Mouse (Mus musculus) hindbrain, embryonic 13.5 days (tissue): ENCODE results near the gene Rabepk. TPM values are rescaled to one million over a fixed set of nuclear protein-coding genes. Genes with fewer than 3 reads are reported as not detected.
A peak's percentile ranks its signal among the peaks of the same experiment; 100 is the strongest.
"Not testable (repeated sequence)": the region's sequence is repeated elsewhere in the genome, so short reads cannot be mapped to it uniquely, and the experiment has no call there.

Experiments used
- ATAC-seq: fragments of 200-750 bp; cut with Nextera tagmentation; 2 replicates; pipeline ENCODE4 v1.8.0; 2017; ENCODE audit warnings: moderate TSS enrichment; ENCODE audit not compliant: low FRiP score
- H3K27ac ChIP-seq: fragments of 300-500 bp; sonication (generic); 2 replicates; pipeline ENCODE4 v1.5.1; 2015; ENCODE audit warnings: inconsistent platforms, mild to moderate bottlenecking, moderate library complexity
- H3K27me3 ChIP-seq: fragments of 300-500 bp; sonication (generic); 2 replicates; pipeline ENCODE4 v1.6.1; 2015; ENCODE audit warnings: mild to moderate bottlenecking, inconsistent platforms
- H3K36me3 ChIP-seq: fragments of 300-500 bp; sonication (generic); 2 replicates; pipeline ENCODE4 v1.6.1; 2015; ENCODE audit warnings: mild to moderate bottlenecking, inconsistent platforms
- H3K4me1 ChIP-seq: fragments of 300-500 bp; sonication (generic); replicated peaks from 2 replicates; pipeline ENCODE4 v1.6.1; 2015; ENCODE audit warnings: inconsistent platforms
- H3K4me2 ChIP-seq: fragments of 300-500 bp; sonication (generic); 2 replicates; pipeline ENCODE4 v1.6.1; 2015; ENCODE audit warnings: inconsistent platforms, mild to moderate bottlenecking, moderate library complexity
- H3K4me3 ChIP-seq: fragments of 300-500 bp; sonication (generic); 2 replicates; pipeline ENCODE4 v1.5.1; 2015; ENCODE audit warnings: mild to moderate bottlenecking, inconsistent platforms
- H3K9ac ChIP-seq: fragments of 300-500 bp; sonication (generic); 2 replicates; pipeline ENCODE4 v1.6.1; 2015; ENCODE audit warnings: mild to moderate bottlenecking, inconsistent platforms
- H3K9me3 ChIP-seq: fragments of 300-500 bp; sonication (generic); 2 replicates; pipeline ENCODE4 v1.6.1; 2016; ENCODE audit warnings: inconsistent platforms
- WGBS: fragments of 180-500 bp; shearing (Covaris S2); methylation state at CpG from one replicate; pipeline ENCODE4 v1.1.7; 2015; 5-methylcytosine and 5-hydroxymethylcytosine counted together
- polyA plus RNA-seq: library from polyadenylated mRNA; unstranded; fragments of >200 nt; fragmentation: Nextera tagmentation; extraction: Ambion mirVana; gene quantifications from 2 replicates; pipeline ENCODE4 v1.2.1, GENCODE M21; 2015

Rabepk gene
- polyA plus RNA-seq, 1 experiment from 2014 or later = 28.2 TPM

DNA sequence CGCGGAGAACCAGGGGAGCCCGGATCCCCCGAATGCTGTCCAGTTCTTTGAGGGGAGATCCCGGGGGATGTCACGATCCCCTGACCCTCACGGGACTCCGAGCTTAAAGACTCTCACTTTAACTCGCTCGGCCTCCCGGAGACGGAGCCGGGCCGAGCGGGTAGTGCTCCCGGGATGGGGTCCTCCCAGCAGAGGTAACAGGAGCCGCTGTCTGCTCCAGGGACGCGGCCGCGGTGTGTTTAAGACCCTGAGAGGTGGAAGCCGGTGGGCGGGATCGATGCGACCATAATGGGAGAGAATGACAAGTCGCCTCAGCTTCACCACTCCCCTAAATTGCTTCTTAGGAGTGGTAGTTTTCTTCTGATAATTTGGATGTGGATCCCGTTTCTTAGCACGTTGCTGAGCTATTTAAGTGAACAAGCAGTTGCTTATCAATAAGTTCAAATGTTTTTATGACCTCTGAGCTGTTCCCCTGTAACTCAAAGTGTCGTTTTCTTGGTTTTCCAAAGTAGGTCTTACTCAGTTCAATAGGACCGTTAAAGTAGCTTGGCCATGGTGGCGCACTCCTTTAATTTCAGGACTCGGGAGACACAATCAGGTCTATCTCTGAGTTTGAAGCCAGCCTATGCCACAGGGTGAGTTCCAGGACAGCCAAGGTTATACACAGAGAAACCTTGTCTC is 3.0 kb upstream of the Rabepk start:
- H3K9ac ChIP-seq = peak overlapping the region; percentile 88
- peak; percentile 71 for ATAC-seq
- 2% methylated on average over 26 of the region's 32 CpGs for WGBS
- H3K36me3 ChIP-seq, H3K9me3 ChIP-seq, H3K27me3 ChIP-seq: not testable (repeated sequence)
- peak overlapping the region; percentile 94 for H3K27ac ChIP-seq
- peak overlapping the region; percentile 76 for H3K4me2 ChIP-seq
- peak overlapping the region; percentile 67 for H3K4me3 ChIP-seq
- peaks cover 36% of the 10 kb centered on the region for H3K4me1 ChIP-seq

GRCm38 (mm10) chr2:34801516-34802482 is 2.1 kb upstream of the Rabepk start:
- peaks cover 36% of the 10 kb centered on the region for H3K4me1 ChIP-seq
- peak overlapping the region; percentile 67 for H3K4me3 ChIP-seq
- peak; percentile 97 for ATAC-seq
- WGBS = 4% methylated on average over 39 of the region's 39 CpGs
- no peaks in the 10 kb centered on the region for H3K9me3 ChIP-seq
- H3K36me3 ChIP-seq = peaks cover 6% of the 10 kb centered on the region
- peak overlapping the region; percentile 88 for H3K9ac ChIP-seq
- no peaks in the 10 kb centered on the region for H3K27me3 ChIP-seq
- peak overlapping the region; percentile 94 for H3K27ac ChIP-seq
- H3K4me2 ChIP-seq = peak overlapping the region; percentile 29

DNA sequence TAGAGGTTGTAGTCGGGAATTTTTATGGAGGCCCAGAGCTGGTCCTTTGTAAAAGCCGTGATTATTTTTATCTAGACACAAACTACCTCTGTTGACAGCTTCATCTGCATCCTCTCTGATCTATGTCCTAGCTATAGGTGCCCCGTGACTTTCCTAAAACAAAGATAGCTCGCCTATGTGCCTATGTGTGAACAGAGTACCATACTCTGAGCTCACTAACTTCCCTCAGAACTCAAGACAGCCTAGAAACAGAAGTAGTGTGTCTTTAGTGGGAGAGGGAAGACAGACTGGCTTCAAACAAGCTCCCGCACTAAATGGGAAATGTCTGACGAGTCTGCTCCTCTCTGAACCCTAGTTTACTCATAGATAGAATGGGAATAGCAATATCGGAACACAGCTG is 659 bp upstream of the Rabepk start:
- Histone ChIP-seq H3K9me3 (no peaks in the 10 kb centered on the region), H3K4me2 (peak overlapping the region; percentile 86), H3K27me3 (no peaks in the 10 kb centered on the region), H3K9ac (no peak overlapping the region), H3K4me1 (peaks cover 32% of the 10 kb centered on the region), H3K36me3 (peaks cover under 1% of the 10 kb centered on the region), H3K27ac (no peak overlapping the region), H3K4me3 (peak overlapping the region; percentile 67; the same call in 1 of the 2 replicates)
- no peak for ATAC-seq
- 84% methylated on average over 7 of the region's 7 CpGs for WGBS

- Histone ChIP-seq H3K4me1 (peaks cover 15% of the 10 kb centered on the region), H3K4me3 (no peak overlapping the region), H3K27ac (no peak overlapping the region), H3K9ac (no peak overlapping the region), H3K9me3 (no peaks in the 10 kb centered on the region), H3K27me3 (no peaks in the 10 kb centered on the region), H3K36me3 (peaks cover 11% of the 10 kb centered on the region; the same call in 1 of the 2 replicates), H3K4me2 (no peak overlapping the region)
- ATAC-seq = no peak
- 95% methylated on average over 7 of the region's 7 CpGs for WGBS
These were observed 4.3 kb downstream of the Rabepk start for GRCm38 (mm10) chr2:34795426-34795825.

DNA sequence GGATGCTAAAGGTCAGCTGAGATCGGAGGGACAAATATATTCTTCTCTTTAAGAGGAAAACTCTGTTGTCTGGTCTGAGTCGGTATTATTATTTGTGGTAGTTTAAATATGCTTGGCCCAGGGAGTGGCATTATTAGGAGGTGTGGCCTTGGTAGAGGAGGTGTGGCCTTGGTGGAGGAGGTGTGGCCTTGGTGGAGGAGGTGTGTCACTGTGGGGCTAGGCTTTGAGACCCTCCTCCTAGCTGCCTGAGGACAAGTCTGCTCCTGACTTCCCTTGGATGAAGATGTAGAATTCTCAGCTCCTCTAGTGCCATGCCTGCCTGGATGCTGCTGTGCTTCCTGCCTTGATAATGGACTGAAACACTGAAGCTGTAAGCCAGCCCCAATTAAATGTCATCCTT is 5.2 kb downstream of the Rabepk start:
- no peak overlapping the region for H3K4me3 ChIP-seq
- no peak overlapping the region for H3K9ac ChIP-seq
- H3K27ac ChIP-seq = no peak overlapping the region
- WGBS = 97% methylated on average over 2 of the region's 2 CpGs
- no peak for ATAC-seq
- H3K36me3 ChIP-seq = peaks cover 14% of the 10 kb centered on the region; the same call in 1 of the 2 replicates
- peaks cover 8% of the 10 kb centered on the region for H3K4me1 ChIP-seq
- H3K9me3 ChIP-seq = no peaks in the 10 kb centered on the region
- no peak overlapping the region for H3K4me2 ChIP-seq
- H3K27me3 ChIP-seq = no peaks in the 10 kb centered on the region

GRCm38 (mm10) chr2:34792543-34792942 is 7.2 kb downstream of the Rabepk start:
- not testable (repeated sequence) for H3K4me1 ChIP-seq, ATAC-seq, H3K27ac ChIP-seq, H3K4me3 ChIP-seq, H3K9me3 ChIP-seq, H3K4me2 ChIP-seq, H3K27me3 ChIP-seq, H3K9ac ChIP-seq
- 83% methylated on average over 2 of the region's 2 CpGs for WGBS
- H3K36me3 ChIP-seq = peaks cover 19% of the 10 kb centered on the region; the same call in 1 of the 2 replicates

DNA sequence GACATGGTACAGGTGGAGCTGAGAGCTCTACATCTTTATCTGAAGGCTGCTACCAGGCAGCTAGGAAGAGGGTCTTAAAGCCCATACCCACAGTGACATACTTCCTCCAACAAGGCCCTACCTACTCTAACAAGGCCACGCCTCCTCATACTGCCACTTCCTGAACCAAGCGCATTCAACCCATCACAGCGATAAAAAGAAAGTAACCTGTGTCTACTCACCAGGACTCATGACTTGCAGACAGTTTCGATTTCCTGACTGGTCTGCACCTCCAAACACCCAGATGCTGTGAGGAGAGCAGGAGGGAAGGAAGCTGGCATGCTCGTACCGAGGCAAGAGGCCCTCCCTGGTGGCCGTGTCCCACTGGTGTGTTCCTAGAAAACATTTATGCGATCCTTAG is 9.4 kb downstream of the Rabepk start:
- WGBS = 93% methylated on average over 8 of the region's 8 CpGs
- Histone ChIP-seq H3K9ac (no peak overlapping the region), H3K36me3 (peaks cover 33% of the 10 kb centered on the region), H3K4me2 (no peak overlapping the region), H3K27me3 (no peaks in the 10 kb centered on the region), H3K4me1 (no peaks in the 10 kb centered on the region), H3K4me3 (no peak overlapping the region), H3K9me3 (no peaks in the 10 kb centered on the region), H3K27ac (no peak overlapping the region)
- ATAC-seq = no peak

- Histone ChIP-seq H3K27ac (no peak overlapping the region), H3K4me2 (no peak overlapping the region), H3K4me1 (no peaks in the 10 kb centered on the region), H3K27me3 (no peaks in the 10 kb centered on the region), H3K4me3 (no peak overlapping the region), H3K9me3 (no peaks in the 10 kb centered on the region), H3K9ac (no peak overlapping the region), H3K36me3 (peaks cover 59% of the 10 kb centered on the region)
- 77% methylated on average over 2 of the region's 2 CpGs for WGBS
- ATAC-seq = no peak
These were observed 15.6 kb downstream of the Rabepk start for GRCm38 (mm10) chr2:34784085-34784484.

- no peak for ATAC-seq
- no peak overlapping the region for H3K27ac ChIP-seq
- WGBS = 95% methylated on average over 14 of the region's 14 CpGs
- no peak overlapping the region for H3K4me2 ChIP-seq
- H3K27me3 ChIP-seq = no peaks in the 10 kb centered on the region
- no peak overlapping the region for H3K4me3 ChIP-seq
- peaks cover 1% of the 10 kb centered on the region; the same call in 1 of the 2 replicates for H3K4me1 ChIP-seq
- no peaks in the 10 kb centered on the region for H3K9me3 ChIP-seq
- peaks cover 62% of the 10 kb centered on the region for H3K36me3 ChIP-seq
- no peak overlapping the region for H3K9ac ChIP-seq
These were observed 16.4 kb downstream of the Rabepk start for GRCm38 (mm10) chr2:34783064-34784020.

- WGBS = 70% methylated on average over 1 of the region's 1 CpGs
- H3K4me2 ChIP-seq = peak overlapping the region; percentile 36
- no peak for ATAC-seq
- H3K27ac ChIP-seq = no peak overlapping the region
- H3K27me3 ChIP-seq = no peaks in the 10 kb centered on the region
- H3K9ac ChIP-seq = no peak overlapping the region
- no peaks in the 10 kb centered on the region for H3K9me3 ChIP-seq
- H3K36me3 ChIP-seq = peaks cover 73% of the 10 kb centered on the region
- H3K4me3 ChIP-seq = peak overlapping the region; percentile 7; the same call in 1 of the 2 replicates
- peaks cover 59% of the 10 kb centered on the region for H3K4me1 ChIP-seq
These were observed 22.4 kb downstream of the Rabepk start for GRCm38 (mm10) chr2:34777237-34777868.

- WGBS = 93% methylated on average over 6 of the region's 6 CpGs
- Histone ChIP-seq H3K36me3 (peaks cover 61% of the 10 kb centered on the region), H3K27me3 (no peaks in the 10 kb centered on the region), H3K9ac (no peak overlapping the region), H3K4me3 (peak overlapping the region; percentile 7), H3K9me3 (no peaks in the 10 kb centered on the region), H3K4me1 (peaks cover 67% of the 10 kb centered on the region), H3K27ac (no peak overlapping the region), H3K4me2 (peak overlapping the region; percentile 76)
- no peak for ATAC-seq
These were observed 25.2 kb downstream of the Rabepk start for GRCm38 (mm10) chr2:34774493-34774892.
